Mouse (Mus musculus) forebrain, postnatal 0 days (tissue): ENCODE results near the gene Tsnaxip1. TPM values are rescaled to one million over a fixed set of nuclear protein-coding genes. Genes with fewer than 3 reads are reported as not detected.
A peak's percentile ranks its signal among the peaks of the same experiment; 100 is the strongest.

Source experiments
- ATAC-seq: fragments of 200-750 bp; cut with Nextera tagmentation; 2 replicates; pipeline ENCODE4 v1.8.0; 2017; ENCODE audit warnings: mild to moderate bottlenecking, moderate library complexity
- DNase-seq: peaks from one replicate; pipeline ENCODE4 v3.0.0-alpha.2; 2015
- H3K27ac ChIP-seq: fragments of 300-500 bp; sonication (generic); 2 replicates; pipeline ENCODE4 v1.5.1; 2014; ENCODE audit warnings: low read depth, mild to moderate bottlenecking, antibody characterized with exemption, low read length, moderate library complexity, mixed read lengths
- H3K27me3 ChIP-seq: fragments of 300-500 bp; sonication (generic); 2 replicates; pipeline ENCODE4 v1.6.1; 2014; ENCODE audit warnings: mild to moderate bottlenecking, low read length, mixed read lengths; ENCODE audit not compliant: insufficient read depth
- H3K36me3 ChIP-seq: fragments of 300-500 bp; sonication (generic); 2 replicates; pipeline ENCODE4 v1.6.1; 2014; ENCODE audit warnings: mild to moderate bottlenecking, moderate library complexity; ENCODE audit not compliant: insufficient read depth
- H3K4me1 ChIP-seq: fragments of 300-500 bp; sonication (generic); 2 replicates; pipeline ENCODE4 v1.6.1; 2014; ENCODE audit warnings: antibody characterized with exemption; ENCODE audit not compliant: insufficient read depth
- H3K4me2 ChIP-seq: fragments of 300-500 bp; sonication (generic); 2 replicates; pipeline ENCODE4 v1.6.1; 2014; ENCODE audit warnings: low read depth, mild to moderate bottlenecking, moderate library complexity
- H3K4me3 ChIP-seq: fragments of 300-500 bp; sonication (generic); 2 replicates; pipeline ENCODE4 v1.5.1; 2014; ENCODE audit warnings: low read depth, low read length, mixed read lengths
- H3K9ac ChIP-seq: fragments of 300-500 bp; sonication (generic); 2 replicates; pipeline ENCODE4 v1.6.1; 2014; ENCODE audit warnings: mild to moderate bottlenecking
- H3K9me3 ChIP-seq: fragments of 300-500 bp; sonication (generic); 2 replicates; pipeline ENCODE4 v1.6.1; 2016; ENCODE audit warnings: low read length
- CTCF ChIP-seq: sonication (generic); IDR thresholded peaks from 2 replicates; pipeline ENCODE4 v1.5.1; 2016; ENCODE audit warnings: antibody characterized with exemption, control low read depth, low read depth
- WGBS: fragments of 180-500 bp; shearing (Covaris S2); extraction: QIAGEN DNeasy Blood & Tissue Kit; methylation state at CpG from one replicate; pipeline ENCODE4 v1.1.7; 2014; 5-methylcytosine and 5-hydroxymethylcytosine counted together
- polyA plus RNA-seq: library from polyadenylated mRNA; unstranded; fragments of >200 nt; fragmentation: Nextera tagmentation; extraction: Ambion mirVana; gene quantifications from 2 replicates; pipeline ENCODE4 v1.2.1, GENCODE M21; 2015
- total RNA-seq: library from RNA; depleted of rRNA; stranded (reverse); fragments of >200 nt; gene quantifications from 2 replicates; pipeline ENCODE4 v1.2.3, GENCODE M21; 2014

Gene Tsnaxip1
- total and polyA plus RNA-seq, 2 experiments from 2014 or later, result 0.67 to 1.1 TPM

DNA sequence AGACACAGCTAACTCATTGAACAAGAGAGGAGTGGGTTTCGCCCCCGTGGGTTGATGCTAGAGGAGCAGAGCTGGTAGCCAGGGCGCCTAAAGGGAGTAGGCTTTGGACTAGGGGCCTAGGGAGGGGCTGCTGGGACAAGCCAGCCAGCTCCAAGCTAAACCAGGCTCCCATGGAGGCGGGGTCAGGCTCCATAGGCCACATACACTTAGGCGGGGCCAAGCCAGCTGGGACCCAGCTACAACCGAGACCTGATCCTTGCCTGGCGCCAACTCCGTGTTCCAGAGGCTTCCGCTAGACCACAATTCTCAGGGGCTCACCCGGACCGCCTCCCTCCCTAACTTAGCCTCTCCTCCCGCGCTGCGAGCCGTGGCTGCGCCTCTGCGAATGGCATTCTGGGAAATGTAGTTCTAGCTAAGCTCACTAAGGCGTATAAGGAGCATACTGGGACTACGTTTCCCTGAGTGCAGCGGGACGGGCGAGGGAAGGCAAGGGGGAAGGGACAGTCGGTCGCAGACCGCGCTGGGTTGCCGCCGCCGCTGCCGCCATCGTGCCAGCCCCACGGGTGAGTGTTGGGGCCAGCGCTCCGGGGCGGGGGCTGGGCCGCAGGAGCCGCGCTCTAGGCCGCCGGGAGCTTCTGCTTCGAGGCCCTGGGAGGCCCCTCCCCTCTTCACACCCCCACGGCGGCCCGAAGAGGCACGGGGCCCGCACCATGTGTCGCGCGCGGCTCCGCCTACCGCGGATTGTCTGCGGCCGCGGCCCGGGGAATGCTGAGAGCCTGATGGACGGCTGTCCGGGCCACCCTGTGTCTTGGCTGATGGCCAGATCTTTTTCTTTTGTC, 32.8 kb downstream of the Tsnaxip1 start, which contains the start of gene Nutf2:
TSS of gene Nutf2 (plus strand) at position 438 of the 839 bp plus-strand sequence.
- no peak for TF ChIP-seq CTCF
- H3K27me3 ChIP-seq, result no peaks in the 10 kb centered on the region
- DNase-seq (peak; percentile 96), ATAC-seq (peak; percentile 98)
- 2% methylated on average over 42 of the region's 59 CpGs for WGBS
- H3K4me2 ChIP-seq, result peak within 1 kb of the TSS; percentile 68
- peak within 1 kb of the TSS; percentile 92 for H3K27ac ChIP-seq
- peak within 1 kb of the TSS; percentile 96 for H3K9ac ChIP-seq
- no peaks in the 10 kb centered on the region for H3K9me3 ChIP-seq
- H3K4me1 ChIP-seq, result peaks cover 28% of the 10 kb centered on the region
- no peaks in the 10 kb centered on the region for H3K36me3 ChIP-seq
- H3K4me3 ChIP-seq, result peak within 1 kb of the TSS; percentile 94

DNA sequence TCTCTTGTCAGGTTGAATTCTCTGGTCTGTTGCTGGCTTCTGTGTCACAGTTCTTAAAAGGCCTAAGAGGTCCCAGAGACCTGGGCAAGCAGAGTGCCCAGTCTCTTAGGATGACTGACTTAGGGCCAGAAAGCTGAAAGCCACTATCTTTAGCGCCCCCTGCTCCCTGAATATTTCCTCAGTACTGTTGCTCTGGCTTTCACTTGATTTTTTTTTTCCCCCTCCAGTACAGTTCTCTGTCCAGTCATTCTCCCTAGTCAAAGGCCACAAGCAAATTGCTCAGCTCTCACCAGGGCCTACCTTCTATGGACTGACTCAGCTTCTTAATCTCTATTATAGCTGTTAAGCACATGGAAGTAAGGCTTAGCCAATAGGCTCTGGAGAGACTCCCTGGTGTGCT, 34.4 kb downstream of the Tsnaxip1 start:
- Histone ChIP-seq H3K4me3 (peak overlapping the region; percentile 94), H3K27ac (no peak overlapping the region), H3K4me2 (peak overlapping the region; percentile 68), H3K9me3 (no peaks in the 10 kb centered on the region), H3K27me3 (no peaks in the 10 kb centered on the region), H3K9ac (peak overlapping the region; percentile 96; the same call in 1 of the 2 replicates), H3K36me3 (peaks cover 10% of the 10 kb centered on the region), H3K4me1 (peaks cover 18% of the 10 kb centered on the region)
- ATAC-seq, result no peak
- 0% methylated on average over 1 of the region's 1 CpGs for WGBS
- peak; percentile 34 for TF ChIP-seq CTCF
- DNase-seq, result no peak

GRCm38 (mm10) chr8:105866364-105867029, 39.0 kb downstream of the Tsnaxip1 start:
- peaks cover 34% of the 10 kb centered on the region for H3K36me3 ChIP-seq
- H3K4me3 ChIP-seq, result no peak overlapping the region
- DNase-seq, result no peak
- H3K27ac ChIP-seq, result no peak overlapping the region
- no peak overlapping the region for H3K9ac ChIP-seq
- no peak overlapping the region for H3K4me2 ChIP-seq
- no peak for ATAC-seq
- 84% methylated on average over 6 of the region's 6 CpGs for WGBS
- peak; percentile 56 for TF ChIP-seq CTCF
- peaks cover 10% of the 10 kb centered on the region for H3K4me1 ChIP-seq
- H3K9me3 ChIP-seq, result no peaks in the 10 kb centered on the region
- no peaks in the 10 kb centered on the region for H3K27me3 ChIP-seq

DNA sequence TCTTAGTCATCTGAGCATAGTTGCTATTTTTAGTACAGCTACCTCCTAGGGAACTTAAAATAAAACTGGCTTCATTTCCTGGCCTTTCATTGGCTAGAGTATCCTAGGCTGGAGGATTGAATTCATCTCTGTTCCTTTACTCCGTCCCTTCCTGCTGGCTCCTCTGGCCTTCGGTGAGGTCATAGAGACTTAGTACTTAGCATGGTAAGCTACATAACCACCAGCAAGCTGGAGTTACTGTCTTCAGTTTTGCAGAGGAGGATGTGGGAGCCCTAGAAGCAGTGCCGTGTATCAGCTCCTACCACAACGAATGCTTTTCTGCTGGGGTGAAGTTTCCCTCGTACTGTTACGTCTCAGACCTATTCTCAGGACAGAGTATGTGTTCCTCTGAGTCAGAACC, 46.8 kb downstream of the Tsnaxip1 start:
- Histone ChIP-seq H3K27ac (no peak overlapping the region), H3K4me3 (no peak overlapping the region), H3K4me1 (no peaks in the 10 kb centered on the region), H3K9ac (no peak overlapping the region), H3K9me3 (no peaks in the 10 kb centered on the region), H3K36me3 (peaks cover 53% of the 10 kb centered on the region), H3K4me2 (no peak overlapping the region), H3K27me3 (no peaks in the 10 kb centered on the region)
- WGBS, result 88% methylated on average over 6 of the region's 6 CpGs
- TF ChIP-seq CTCF, result no peak
- DNase-seq (no peak), ATAC-seq (no peak)

DNA sequence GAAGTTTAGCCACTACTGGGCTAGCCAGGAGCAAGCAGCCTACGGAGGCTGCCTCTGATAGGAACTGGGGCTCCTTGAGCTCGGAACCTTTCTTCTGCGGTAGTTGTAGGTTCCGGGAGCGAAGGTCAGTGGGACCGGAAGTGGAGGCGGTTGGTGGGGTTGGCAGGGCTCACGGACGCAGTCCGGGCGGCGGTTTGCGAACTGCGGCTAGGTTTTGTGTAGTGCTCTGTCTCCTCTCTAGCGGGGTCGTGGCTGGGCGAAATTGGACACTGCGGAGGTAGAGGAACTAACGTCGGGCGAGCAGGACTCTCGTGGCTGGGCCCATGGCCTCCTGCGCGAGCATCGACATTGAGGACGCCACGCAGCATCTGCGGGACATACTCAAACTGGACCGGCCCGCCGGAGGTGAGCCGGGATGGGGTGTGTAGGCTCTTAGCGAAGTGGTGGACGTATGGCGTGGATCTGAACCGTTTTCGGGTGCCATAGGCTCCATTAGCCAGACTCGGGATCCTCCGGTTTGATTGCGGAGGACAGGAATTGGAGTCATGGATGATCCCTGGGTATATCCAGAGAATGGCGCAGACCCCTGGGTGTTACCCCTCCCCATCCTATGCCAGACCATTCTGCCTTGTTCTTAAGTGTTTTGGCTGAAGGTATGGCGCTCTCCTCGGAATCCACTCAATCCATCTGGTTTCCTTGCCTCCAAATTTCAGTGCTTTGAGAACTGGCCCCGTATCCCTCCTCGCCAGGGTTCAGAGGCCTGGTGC, 53.4 kb downstream of the Tsnaxip1 start, which contains the start of gene Edc4:
TSS of gene Edc4 (plus strand) at position 128 of the 767 bp plus-strand sequence.
- Histone ChIP-seq H3K27me3 (no peaks in the 10 kb centered on the region), H3K27ac (peak within 1 kb of the TSS; percentile 73), H3K4me2 (peak within 1 kb of the TSS; percentile 67), H3K9me3 (no peaks in the 10 kb centered on the region), H3K4me3 (peak within 1 kb of the TSS; percentile 93), H3K36me3 (peaks cover 51% of the 10 kb centered on the region), H3K9ac (peak within 1 kb of the TSS; percentile 92), H3K4me1 (peaks cover 10% of the 10 kb centered on the region; the same call in 1 of the 2 replicates)
- WGBS, result under 1% methylated on average over 45 of the region's 45 CpGs
- DNase-seq, result peak; percentile 90
- peak; percentile 93 for ATAC-seq
- no peak for TF ChIP-seq CTCF

DNA sequence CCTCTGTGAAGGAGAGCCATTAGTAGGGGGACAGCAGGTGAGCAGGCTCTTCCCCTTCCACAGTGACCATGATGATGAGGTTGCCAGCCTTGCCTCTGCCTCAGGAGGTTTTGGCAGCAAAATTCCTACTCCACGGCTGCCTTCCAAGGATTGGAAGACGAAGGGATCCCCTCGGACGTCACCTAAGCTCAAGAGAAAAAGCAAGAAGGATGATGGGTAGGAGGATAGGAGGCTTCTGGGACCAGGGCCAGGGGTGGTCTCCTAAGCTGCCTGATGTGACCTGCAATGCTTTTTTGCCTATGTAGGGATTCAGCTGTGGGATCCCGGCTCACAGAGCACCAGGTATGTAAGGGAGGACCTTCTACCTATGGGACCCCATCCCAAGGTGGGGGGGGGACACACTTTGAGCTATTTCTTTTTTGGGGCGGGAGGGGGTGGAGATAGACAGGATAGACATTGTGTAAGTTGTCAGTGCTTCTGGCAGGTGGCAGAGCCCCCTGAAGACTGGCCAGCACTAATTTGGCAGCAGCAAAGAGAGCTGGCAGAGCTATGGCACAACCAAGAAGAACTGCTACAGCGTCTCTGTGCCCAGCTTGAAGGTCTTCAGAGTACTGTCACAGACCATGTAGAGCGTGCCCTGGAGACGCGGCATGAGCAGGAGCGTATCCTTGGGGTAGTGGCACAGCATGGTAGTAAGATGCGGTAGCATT, 62.4 kb downstream of the Tsnaxip1 start:
- Histone ChIP-seq H3K9ac (no peak overlapping the region), H3K36me3 (peaks cover 85% of the 10 kb centered on the region), H3K9me3 (no peaks in the 10 kb centered on the region), H3K4me3 (no peak overlapping the region), H3K4me2 (no peak overlapping the region), H3K27me3 (no peaks in the 10 kb centered on the region), H3K27ac (no peak overlapping the region), H3K4me1 (no peaks in the 10 kb centered on the region)
- no peak for TF ChIP-seq CTCF
- DNase-seq (no peak), ATAC-seq (no peak)
- 78% methylated on average over 12 of the region's 12 CpGs for WGBS
